Comparison of ENCODE assay signal across 20 mouse cellular contexts in the genomic region with DNA sequence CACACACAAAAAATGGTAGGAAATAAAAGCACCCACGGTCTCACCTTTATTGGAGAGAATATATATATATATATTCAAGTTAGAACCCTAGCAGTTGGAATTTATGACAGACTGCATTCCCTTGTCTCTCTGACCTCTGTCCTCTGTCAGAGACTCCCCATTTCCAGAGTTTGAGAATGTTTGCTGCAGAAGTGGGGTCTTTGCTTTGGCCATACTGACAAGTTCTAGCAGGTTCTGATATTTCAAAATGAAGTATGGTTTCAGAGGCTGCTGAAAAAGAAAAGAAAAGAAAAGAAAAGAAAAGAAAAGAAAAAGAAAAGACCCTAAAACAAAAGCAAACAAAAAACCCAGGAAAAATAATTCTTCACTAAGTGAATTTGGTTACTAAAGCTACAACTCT. TPM values are rescaled to one million over a fixed set of nuclear protein-coding genes. Genes with fewer than 3 reads are reported as not detected.
"Had no signal": no experiment of that assay in that cellular context is flagged by ENCODE, and none has a peak within 500 bp of the region (broad histone marks: within the 10 kb centered on the region; RNA-seq: fewer than 3 reads in every experiment).

No protein-coding gene starts in this region.

- H3K36me3 ChIP-seq: neural tube, embryonic 12.5 days; neural tube, embryonic 13.5 days; neural tube, embryonic 15.5 days; stomach, embryonic 15.5 days had no signal

- H3K9me3 ChIP-seq: neural tube, embryonic 12.5 days; neural tube, embryonic 13.5 days; neural tube, embryonic 15.5 days; stomach, embryonic 15.5 days had no signal

- H3K27ac ChIP-seq: neural tube, embryonic 12.5 days; neural tube, embryonic 13.5 days; neural tube, embryonic 15.5 days; stomach, embryonic 15.5 days; stomach, postnatal 0 days had no signal

- H3K27me3 ChIP-seq: neural tube, embryonic 12.5 days; neural tube, embryonic 15.5 days had no signal

- H3K4me3 ChIP-seq: neural tube, embryonic 12.5 days; neural tube, embryonic 13.5 days; neural tube, embryonic 15.5 days; stomach, embryonic 15.5 days had no signal

- H3K4me2 ChIP-seq: neural tube, embryonic 12.5 days; neural tube, embryonic 13.5 days; neural tube, embryonic 15.5 days; stomach, embryonic 15.5 days had no signal

- DNase-seq: right cerebral cortex, adult 18-20 months; right cerebral cortex, postnatal 14 days; right cerebral cortex, postnatal 25 days; right cerebral cortex, postnatal 4 days; spleen, adult 18-20 months; thymus, adult 18-20 months; thymus, adult 2 months; thymus, postnatal 14 days; thymus, postnatal 25 days; thymus, postnatal 36 days had no signal

- H3K9ac ChIP-seq: neural tube, embryonic 12.5 days; neural tube, embryonic 13.5 days; neural tube, embryonic 15.5 days; stomach, embryonic 15.5 days had no signal

RNA-seq across cellular contexts. Expression of a gene that starts 58.0 kb away (rescaled TPM):
- total RNA-seq: neutrophil, adult 5-6 weeks had no signal
- polyA plus RNA-seq: neural tube, embryonic 15.5 days; small intestine, adult 2 months; spleen, adult 2 months; stomach, embryonic 14.5 days; stomach, embryonic 15.5 days; thymus, adult 2 months; thymus, postnatal 0 days had no signal
